Mouse (Mus musculus) lung, embryonic 14.5 days (tissue): ENCODE data around the gene Acot7. TPM values are rescaled to one million over a fixed set of nuclear protein-coding genes. Genes with fewer than 3 reads are reported as not detected.

Experiments
- ATAC-seq: fragments of 200-750 bp; cut with Nextera tagmentation; 2 replicates; pipeline ENCODE4 v1.8.0; 2017; ENCODE audit warnings: mild to moderate bottlenecking, moderate TSS enrichment, moderate library complexity; ENCODE audit not compliant: insufficient read depth
- DNase-seq: peaks from one replicate; pipeline ENCODE4 v3.0.0-alpha.2; 2015
- H3K27ac ChIP-seq: fragments of 300-500 bp; sonication (generic); 2 replicates; pipeline ENCODE4 v1.5.1; 2014; ENCODE audit warnings: low read depth, mild to moderate bottlenecking, moderate library complexity
- H3K27me3 ChIP-seq: fragments of 300-500 bp; sonication (generic); 2 replicates; pipeline ENCODE4 v1.6.1; 2014; ENCODE audit warnings: low read length, control low read depth; ENCODE audit not compliant: insufficient read depth
- H3K36me3 ChIP-seq: fragments of 300-500 bp; sonication (generic); 2 replicates; pipeline ENCODE4 v1.6.1; 2014; ENCODE audit warnings: control low read depth; ENCODE audit not compliant: insufficient read depth
- H3K4me1 ChIP-seq: fragments of 300-500 bp; sonication (generic); 2 replicates; pipeline ENCODE4 v1.6.1; 2014; ENCODE audit warnings: antibody characterized with exemption, control low read depth; ENCODE audit not compliant: insufficient read depth
- H3K4me2 ChIP-seq: fragments of 300-500 bp; sonication (generic); 2 replicates; pipeline ENCODE4 v1.6.1; 2014; ENCODE audit warnings: mild to moderate bottlenecking
- H3K4me3 ChIP-seq: fragments of 300-500 bp; sonication (generic); 2 replicates; pipeline ENCODE4 v1.5.1; 2014; ENCODE audit warnings: low read depth, low read length
- H3K9ac ChIP-seq: fragments of 300-500 bp; sonication (generic); 2 replicates; pipeline ENCODE4 v1.6.1; 2014
- H3K9me3 ChIP-seq: fragments of 300-500 bp; sonication (generic); 2 replicates; pipeline ENCODE4 v1.6.1; 2016; ENCODE audit warnings: low read depth, low read length, control low read depth
- CTCF ChIP-seq: IDR thresholded peaks from 2 replicates; pipeline ENCODE4 v1.5.1; 2016; ENCODE audit warnings: antibody characterized with exemption, low read depth
- WGBS: fragments of 180-500 bp; shearing (Covaris S2); extraction: QIAGEN DNeasy Blood & Tissue Kit; methylation state at CpG from one replicate; pipeline ENCODE4 v1.1.7; 2014; 5-methylcytosine and 5-hydroxymethylcytosine counted together
- polyA plus RNA-seq: library from polyadenylated mRNA; unstranded; fragments of >200 nt; fragmentation: Nextera tagmentation; extraction: Ambion mirVana; gene quantifications from 2 replicates; pipeline ENCODE4 v1.2.1, GENCODE M21; 2014

Acot7 gene
- polyA plus RNA-seq, 1 experiment from 2014 or later: 55.8 TPM

GRCm38 (mm10) chr4:152179946-152180660, 2.2 kb downstream of the Acot7 start:
- no peak overlapping the region for H3K4me3 ChIP-seq
- H3K4me1 ChIP-seq: 0 out of 2 replicates have a peak, but pooled peaks cover 3% of the 10 kb centered on the region
- DNase-seq (no peak), ATAC-seq (no peak)
- no peak overlapping the region for H3K9ac ChIP-seq
- TF ChIP-seq CTCF: no peak
- H3K27ac ChIP-seq: no peak overlapping the region
- peaks cover 14% of the 10 kb centered on the region; the same call in 1 of the 2 replicates for H3K27me3 ChIP-seq
- WGBS: 83% methylated on average over 16 of the region's 16 CpGs
- H3K9me3 ChIP-seq: no peaks in the 10 kb centered on the region
- H3K36me3 ChIP-seq: no peaks in the 10 kb centered on the region
- no peak overlapping the region for H3K4me2 ChIP-seq

GRCm38 (mm10) chr4:152182205-152182604, 4.3 kb downstream of the Acot7 start:
- no peak overlapping the region for H3K9ac ChIP-seq
- peaks cover 10% of the 10 kb centered on the region; the same call in 1 of the 2 replicates for H3K27me3 ChIP-seq
- no peak for ATAC-seq
- H3K4me2 ChIP-seq: no peak overlapping the region
- H3K9me3 ChIP-seq: no peaks in the 10 kb centered on the region
- no peak overlapping the region for H3K4me3 ChIP-seq
- TF ChIP-seq CTCF: no peak
- DNase-seq: no peak
- H3K36me3 ChIP-seq: no peaks in the 10 kb centered on the region
- peaks cover 21% of the 10 kb centered on the region for H3K4me1 ChIP-seq
- no peak overlapping the region for H3K27ac ChIP-seq
- 80% methylated on average over 10 of the region's 10 CpGs for WGBS

- no peak overlapping the region for H3K9ac ChIP-seq
- H3K9me3 ChIP-seq: no peaks in the 10 kb centered on the region
- WGBS: 58% methylated on average over 7 of the region's 7 CpGs
- ATAC-seq (no peak), DNase-seq (no peak)
- H3K36me3 ChIP-seq: no peaks in the 10 kb centered on the region
- no peak overlapping the region for H3K4me3 ChIP-seq
- peak; percentile 29 for TF ChIP-seq CTCF
- peaks cover under 1% of the 10 kb centered on the region; the same call in 1 of the 2 replicates for H3K27me3 ChIP-seq
- no peak overlapping the region for H3K27ac ChIP-seq
- peaks cover 19% of the 10 kb centered on the region for H3K4me1 ChIP-seq
- H3K4me2 ChIP-seq: no peak overlapping the region
Observed at GRCm38 (mm10) chr4:152184353-152185035, 6.6 kb downstream of the Acot7 start.

GRCm38 (mm10) chr4:152185137-152185509, 7.2 kb downstream of the Acot7 start:
- ATAC-seq (peak; percentile 77), DNase-seq (peak; percentile 84)
- H3K9me3 ChIP-seq: no peaks in the 10 kb centered on the region

GRCm38 (mm10) chr4:152185510-152186204, 7.7 kb downstream of the Acot7 start:
- peaks cover 19% of the 10 kb centered on the region for H3K4me1 ChIP-seq
- WGBS: 3% methylated on average over 19 of the region's 19 CpGs

More at GRCm38 (mm10) chr4:152185137-152185509, 7.2 kb downstream of the Acot7 start:
- no peaks in the 10 kb centered on the region for H3K36me3 ChIP-seq
- H3K4me2 ChIP-seq: peak overlapping the region; percentile 61
- no peaks in the 10 kb centered on the region; the same call in 1 of the 2 replicates for H3K27me3 ChIP-seq
- peak overlapping the region; percentile 95 for H3K27ac ChIP-seq
- 5% methylated on average over 3 of the region's 3 CpGs for WGBS
- H3K4me3 ChIP-seq: peak overlapping the region; percentile 32; the same call in 1 of the 2 replicates
- TF ChIP-seq CTCF: peak; percentile 63
- H3K9ac ChIP-seq: peak overlapping the region; percentile 50; the same call in 1 of the 2 replicates
- peaks cover 19% of the 10 kb centered on the region for H3K4me1 ChIP-seq

GRCm38 (mm10) chr4:152186205-152187082, 8.5 kb downstream of the Acot7 start:
- Histone ChIP-seq H3K4me3 (peak overlapping the region; percentile 32), H3K4me1 (peaks cover 19% of the 10 kb centered on the region), H3K36me3 (no peaks in the 10 kb centered on the region), H3K27me3 (no peaks in the 10 kb centered on the region), H3K9ac (peak overlapping the region; percentile 50), H3K27ac (peak overlapping the region; percentile 95), H3K4me2 (peak overlapping the region; percentile 61), H3K9me3 (no peaks in the 10 kb centered on the region)
- ATAC-seq (peak; percentile 21; the same call in 1 of the 2 replicates), DNase-seq (peak; percentile 66)
- TF ChIP-seq CTCF: no peak
- 29% methylated on average over 14 of the region's 14 CpGs for WGBS

More at GRCm38 (mm10) chr4:152185510-152186204, 7.7 kb downstream of the Acot7 start:
- peak; percentile 78 for ATAC-seq
- H3K9ac ChIP-seq: peak overlapping the region; percentile 50
- H3K36me3 ChIP-seq: no peaks in the 10 kb centered on the region
- H3K4me2 ChIP-seq: peak overlapping the region; percentile 61
- DNase-seq: peak; percentile 85
- peak overlapping the region; percentile 95 for H3K27ac ChIP-seq
- H3K27me3 ChIP-seq: no peaks in the 10 kb centered on the region
- peak overlapping the region; percentile 32 for H3K4me3 ChIP-seq
- H3K9me3 ChIP-seq: no peaks in the 10 kb centered on the region
- TF ChIP-seq CTCF: no peak
